Mouse (Mus musculus) bone marrow, adult 2 months (tissue): Measurements from ENCODE around the gene Frrs1l.

Experiments used
- CTCF ChIP-seq: fragments of 200-500 bp; IDR thresholded peaks from 2 replicates; pipeline ENCODE4 v1.5.1; 2011; ENCODE audit warnings: low read length, control low read depth; ENCODE audit not compliant: control insufficient read depth, insufficient read depth
- POLR2A ChIP-seq: fragments of 200-500 bp; IDR thresholded peaks from 2 replicates; pipeline ENCODE4 v1.6.1; 2011; ENCODE audit warnings: low read depth, mild to moderate bottlenecking, control low read depth, low read length, borderline replicate concordance; ENCODE audit not compliant: control insufficient read depth

GRCm38 (mm10) chr4:56957518-56957917 lies 32.7 kb downstream of the Frrs1l start:
- no peak for TF ChIP-seq CTCF
- no peak for TF ChIP-seq POLR2A
